Mouse (Mus musculus) spleen, adult 2 months (tissue): ENCODE data around the gene Saysd1. TPM values are rescaled to one million over a fixed set of nuclear protein-coding genes. Genes with fewer than 3 reads are reported as not detected.

ENCODE experiments used
- DNase-seq, 2 experiments: peaks; one replicate each; pipeline versions ENCODE4 v3.0.0 to v3.0.0-alpha.2; 2012 to 2021; ENCODE audit warnings: low spot score in 2 of 2, low read depth in 1 of 2
- H3K27ac ChIP-seq: fragments of 200-500 bp; 2 replicates; pipeline ENCODE4 v1.5.1; 2012; ENCODE audit warnings: low read length, inconsistent platforms; ENCODE audit not compliant: insufficient read depth
- H3K27me3 ChIP-seq: fragments of 200-500 bp; 2 replicates; pipeline ENCODE4 v1.6.1; 2012; ENCODE audit warnings: mild to moderate bottlenecking, moderate library complexity, low read length, inconsistent platforms; ENCODE audit not compliant: control insufficient read depth, insufficient read depth
- H3K36me3 ChIP-seq: fragments of 200-500 bp; 2 replicates; pipeline ENCODE4 v1.6.1; 2012; ENCODE audit warnings: mild to moderate bottlenecking, low read length, inconsistent platforms; ENCODE audit not compliant: control insufficient read depth, insufficient read depth
- H3K4me1 ChIP-seq: fragments of 200-500 bp; 2 replicates; pipeline ENCODE4 v1.6.1; 2011; ENCODE audit warnings: inconsistent platforms; ENCODE audit not compliant: control insufficient read depth, insufficient read depth, insufficient read length
- H3K4me3 ChIP-seq: fragments of 200-500 bp; 2 replicates; pipeline ENCODE4 v1.5.1; 2011; ENCODE audit warnings: mild to moderate bottlenecking, inconsistent platforms; ENCODE audit not compliant: insufficient read depth, insufficient read length; ENCODE audit errors: extremely low read depth
- CTCF ChIP-seq: fragments of 200-500 bp; IDR thresholded peaks from 2 replicates; pipeline ENCODE4 v1.5.1; 2011; ENCODE audit warnings: mild to moderate bottlenecking, inconsistent platforms; ENCODE audit not compliant: insufficient read depth, insufficient read length, insufficient replicate concordance; ENCODE audit errors: extremely low read depth
- POLR2A ChIP-seq: fragments of 200-500 bp; IDR thresholded peaks from 2 replicates; pipeline ENCODE4 v1.6.1; 2011; ENCODE audit warnings: low read depth, low read length, inconsistent platforms
- WGBS: fragments of 180-500 bp; shearing (Covaris S2); methylation state at CpG from one replicate; pipeline ENCODE4 v1.1.7; 2018; 5-methylcytosine and 5-hydroxymethylcytosine counted together
- polyA plus RNA-seq: library from polyadenylated mRNA; depleted of rRNA; stranded (reverse); fragments of >200 nt; gene quantifications from 2 replicates; pipeline ENCODE4 v1.2.3, GENCODE M21; 2012

The Saysd1 gene
- polyA plus RNA-seq, 1 experiment = 6.1 TPM

- peaks cover 20% of the 10 kb centered on the region for H3K4me1 ChIP-seq
- DNase-seq = no peak
- no peaks in the 10 kb centered on the region for H3K36me3 ChIP-seq
- no peaks in the 10 kb centered on the region for H3K27me3 ChIP-seq
- peak overlapping the region; percentile 25; the same call in 1 of the 2 replicates for H3K27ac ChIP-seq
- WGBS = 7% methylated on average over 6 of the region's 6 CpGs
- H3K4me3 ChIP-seq = peak overlapping the region; percentile 65
- TF ChIP-seq CTCF = no peak
- TF ChIP-seq POLR2A = no peak
Measured at GRCm38 (mm10) chr14:20180304-20180703, 42.0 kb upstream of the Saysd1 start.

- 40% methylated on average over 5 of the region's 5 CpGs for WGBS
Measured at GRCm38 (mm10) chr14:20179731-20180280, 41.5 kb upstream of the Saysd1 start.

GRCm38 (mm10) chr14:20179080-20179479 is 40.7 kb upstream of the Saysd1 start:
- H3K27me3 ChIP-seq = no peaks in the 10 kb centered on the region
- H3K36me3 ChIP-seq = no peaks in the 10 kb centered on the region
- H3K4me1 ChIP-seq = peaks cover 23% of the 10 kb centered on the region
- WGBS = 15% methylated on average over 3 of the region's 3 CpGs
- no peak overlapping the region for H3K4me3 ChIP-seq
- no peak for DNase-seq
- H3K27ac ChIP-seq = peak overlapping the region; percentile 53; the same call in 1 of the 2 replicates
- TF ChIP-seq POLR2A (no peak), CTCF (no peak)

More at GRCm38 (mm10) chr14:20179731-20180280, 41.5 kb upstream of the Saysd1 start:
- TF ChIP-seq POLR2A = no peak
- Histone ChIP-seq H3K4me1 (peaks cover 20% of the 10 kb centered on the region), H3K36me3 (no peaks in the 10 kb centered on the region), H3K27me3 (no peaks in the 10 kb centered on the region), H3K4me3 (peak overlapping the region; percentile 65; the same call in 1 of the 2 replicates), H3K27ac (peak overlapping the region; percentile 53)
- DNase-seq = no peak

GRCm38 (mm10) chr14:20178593-20178992 is 40.3 kb upstream of the Saysd1 start:
- no peaks in the 10 kb centered on the region for H3K36me3 ChIP-seq
- TF ChIP-seq POLR2A = no peak
- no peak for TF ChIP-seq CTCF
- 19% methylated on average over 4 of the region's 4 CpGs for WGBS
- H3K27me3 ChIP-seq = no peaks in the 10 kb centered on the region
- peak overlapping the region; percentile 11; the same call in 1 of the 2 replicates for H3K4me3 ChIP-seq
- peaks cover 23% of the 10 kb centered on the region for H3K4me1 ChIP-seq
- DNase-seq = no peak
- no peak overlapping the region for H3K27ac ChIP-seq

GRCm38 (mm10) chr14:20177494-20178123 is 39.3 kb upstream of the Saysd1 start:
- H3K4me3 ChIP-seq = no peak overlapping the region
- WGBS = 72% methylated on average over 9 of the region's 9 CpGs
- peaks cover 32% of the 10 kb centered on the region for H3K4me1 ChIP-seq
- no peak overlapping the region for H3K27ac ChIP-seq
- no peak for TF ChIP-seq POLR2A
- TF ChIP-seq CTCF = no peak
- DNase-seq = no peak
- H3K36me3 ChIP-seq = no peaks in the 10 kb centered on the region
- no peaks in the 10 kb centered on the region for H3K27me3 ChIP-seq

GRCm38 (mm10) chr14:20175705-20176104 is 37.4 kb upstream of the Saysd1 start:
- Histone ChIP-seq H3K4me3 (no peak overlapping the region), H3K27ac (no peak overlapping the region), H3K27me3 (no peaks in the 10 kb centered on the region), H3K4me1 (peaks cover 37% of the 10 kb centered on the region), H3K36me3 (no peaks in the 10 kb centered on the region)
- no peak for DNase-seq
- 53% methylated on average over 4 of the region's 4 CpGs for WGBS
- TF ChIP-seq CTCF (no peak), POLR2A (no peak)

- TF ChIP-seq CTCF (no peak), POLR2A (no peak)
- Histone ChIP-seq H3K4me3 (no peak overlapping the region), H3K36me3 (no peaks in the 10 kb centered on the region), H3K27ac (no peak overlapping the region), H3K4me1 (peaks cover 32% of the 10 kb centered on the region), H3K27me3 (no peaks in the 10 kb centered on the region)
- 89% methylated on average over 7 of the region's 7 CpGs for WGBS
- no peak for DNase-seq
Measured at GRCm38 (mm10) chr14:20175114-20175513, 36.8 kb upstream of the Saysd1 start.
